Mouse (Mus musculus) lung, embryonic 14.5 days (tissue): Measurements from ENCODE around the gene Fyn. TPM values are rescaled to one million over a fixed set of nuclear protein-coding genes. Genes with fewer than 3 reads are reported as not detected.
A peak's percentile ranks its signal among the peaks of the same experiment; 100 is the strongest.

Source experiments
- ATAC-seq: fragments of 200-750 bp; cut with Nextera tagmentation; 2 replicates; pipeline ENCODE4 v1.8.0; 2017; ENCODE audit warnings: mild to moderate bottlenecking, moderate TSS enrichment, moderate library complexity; ENCODE audit not compliant: insufficient read depth
- DNase-seq: peaks from one replicate; pipeline ENCODE4 v3.0.0-alpha.2; 2015
- H3K27ac ChIP-seq: fragments of 300-500 bp; sonication (generic); 2 replicates; pipeline ENCODE4 v1.5.1; 2014; ENCODE audit warnings: low read depth, mild to moderate bottlenecking, moderate library complexity
- H3K27me3 ChIP-seq: fragments of 300-500 bp; sonication (generic); 2 replicates; pipeline ENCODE4 v1.6.1; 2014; ENCODE audit warnings: low read length, control low read depth; ENCODE audit not compliant: insufficient read depth
- H3K36me3 ChIP-seq: fragments of 300-500 bp; sonication (generic); 2 replicates; pipeline ENCODE4 v1.6.1; 2014; ENCODE audit warnings: control low read depth; ENCODE audit not compliant: insufficient read depth
- H3K4me1 ChIP-seq: fragments of 300-500 bp; sonication (generic); 2 replicates; pipeline ENCODE4 v1.6.1; 2014; ENCODE audit warnings: antibody characterized with exemption, control low read depth; ENCODE audit not compliant: insufficient read depth
- H3K4me2 ChIP-seq: fragments of 300-500 bp; sonication (generic); 2 replicates; pipeline ENCODE4 v1.6.1; 2014; ENCODE audit warnings: mild to moderate bottlenecking
- H3K4me3 ChIP-seq: fragments of 300-500 bp; sonication (generic); 2 replicates; pipeline ENCODE4 v1.5.1; 2014; ENCODE audit warnings: low read depth, low read length
- H3K9ac ChIP-seq: fragments of 300-500 bp; sonication (generic); 2 replicates; pipeline ENCODE4 v1.6.1; 2014
- H3K9me3 ChIP-seq: fragments of 300-500 bp; sonication (generic); 2 replicates; pipeline ENCODE4 v1.6.1; 2016; ENCODE audit warnings: low read depth, low read length, control low read depth
- CTCF ChIP-seq: IDR thresholded peaks from 2 replicates; pipeline ENCODE4 v1.5.1; 2016; ENCODE audit warnings: antibody characterized with exemption, low read depth
- WGBS: fragments of 180-500 bp; shearing (Covaris S2); extraction: QIAGEN DNeasy Blood & Tissue Kit; methylation state at CpG from one replicate; pipeline ENCODE4 v1.1.7; 2014; 5-methylcytosine and 5-hydroxymethylcytosine counted together
- polyA plus RNA-seq: library from polyadenylated mRNA; unstranded; fragments of >200 nt; fragmentation: Nextera tagmentation; extraction: Ambion mirVana; gene quantifications from 2 replicates; pipeline ENCODE4 v1.2.1, GENCODE M21; 2014

Gene Fyn
- polyA plus RNA-seq, 1 experiment from 2014 or later, result 30.3 TPM

- no peak overlapping the region for H3K9ac ChIP-seq
- ATAC-seq, result no peak
- no peaks in the 10 kb centered on the region for H3K36me3 ChIP-seq
- H3K27me3 ChIP-seq, result no peaks in the 10 kb centered on the region
- H3K4me1 ChIP-seq, result no peaks in the 10 kb centered on the region
- H3K27ac ChIP-seq, result no peak overlapping the region
- no peak for DNase-seq
- TF ChIP-seq CTCF, result no peak
- WGBS, result 62% methylated on average over 2 of the region's 2 CpGs
- no peak overlapping the region for H3K4me2 ChIP-seq
- H3K9me3 ChIP-seq, result no peaks in the 10 kb centered on the region
- H3K4me3 ChIP-seq, result no peak overlapping the region
Observed at GRCm38 (mm10) chr10:39431265-39431664, 62.6 kb downstream of the Fyn start.

GRCm38 (mm10) chr10:39432648-39433568 is 64.3 kb downstream of the Fyn start:
- no peaks in the 10 kb centered on the region for H3K4me1 ChIP-seq
- no peak for DNase-seq
- no peak overlapping the region for H3K4me3 ChIP-seq
- no peak overlapping the region for H3K9ac ChIP-seq
- no peaks in the 10 kb centered on the region for H3K27me3 ChIP-seq
- ATAC-seq, result no peak
- TF ChIP-seq CTCF, result no peak
- H3K36me3 ChIP-seq, result no peaks in the 10 kb centered on the region
- no peak overlapping the region for H3K4me2 ChIP-seq
- 56% methylated on average over 14 of the region's 14 CpGs for WGBS
- H3K9me3 ChIP-seq, result no peaks in the 10 kb centered on the region
- no peak overlapping the region for H3K27ac ChIP-seq

- DNase-seq (no peak), ATAC-seq (no peak)
- Histone ChIP-seq H3K27me3 (no peaks in the 10 kb centered on the region), H3K4me2 (no peak overlapping the region), H3K4me1 (no peaks in the 10 kb centered on the region), H3K36me3 (no peaks in the 10 kb centered on the region), H3K27ac (no peak overlapping the region), H3K9me3 (no peaks in the 10 kb centered on the region), H3K4me3 (no peak overlapping the region), H3K9ac (no peak overlapping the region)
- whole genome bisulfite sequencing, result 80% methylated on average over 7 of the region's 7 CpGs
- TF ChIP-seq CTCF, result no peak
Observed at GRCm38 (mm10) chr10:39433893-39434292, 65.2 kb downstream of the Fyn start.

- Histone ChIP-seq H3K9ac (no peak overlapping the region), H3K36me3 (no peaks in the 10 kb centered on the region), H3K27me3 (no peaks in the 10 kb centered on the region), H3K4me2 (no peak overlapping the region), H3K4me1 (no peaks in the 10 kb centered on the region), H3K4me3 (no peak overlapping the region), H3K9me3 (no peaks in the 10 kb centered on the region), H3K27ac (no peak overlapping the region)
- DNase-seq, result no peak
- 59% methylated on average over 8 of the region's 8 CpGs for WGBS
- TF ChIP-seq CTCF, result no peak
- no peak for ATAC-seq
Observed at GRCm38 (mm10) chr10:39434758-39435448, 66.2 kb downstream of the Fyn start.

- no peak for TF ChIP-seq CTCF
- DNase-seq, result no peak
- H3K27ac ChIP-seq, result no peak overlapping the region
- no peak overlapping the region for H3K9ac ChIP-seq
- H3K4me2 ChIP-seq, result no peak overlapping the region
- H3K27me3 ChIP-seq, result no peaks in the 10 kb centered on the region
- H3K9me3 ChIP-seq, result no peaks in the 10 kb centered on the region
- WGBS, result 70% methylated on average over 5 of the region's 5 CpGs
- no peak overlapping the region for H3K4me3 ChIP-seq
- no peaks in the 10 kb centered on the region for H3K4me1 ChIP-seq
- no peaks in the 10 kb centered on the region for H3K36me3 ChIP-seq
- ATAC-seq, result no peak
Observed at GRCm38 (mm10) chr10:39438905-39439304, 70.2 kb downstream of the Fyn start.

GRCm38 (mm10) chr10:39440506-39440905 is 71.9 kb downstream of the Fyn start:
- DNase-seq (no peak), ATAC-seq (no peak)
- no peaks in the 10 kb centered on the region for H3K9me3 ChIP-seq
- no peaks in the 10 kb centered on the region for H3K27me3 ChIP-seq
- no peaks in the 10 kb centered on the region for H3K36me3 ChIP-seq
- 69% methylated on average over 9 of the region's 9 CpGs for WGBS
- no peak overlapping the region for H3K9ac ChIP-seq
- H3K27ac ChIP-seq, result no peak overlapping the region
- no peak overlapping the region for H3K4me2 ChIP-seq
- H3K4me1 ChIP-seq, result no peaks in the 10 kb centered on the region
- no peak overlapping the region for H3K4me3 ChIP-seq
- no peak for TF ChIP-seq CTCF

- TF ChIP-seq CTCF, result 0 out of 2 replicates have a peak, but pooled peaks have one; percentile 16
- Histone ChIP-seq H3K27ac (no peak overlapping the region), H3K4me3 (no peak overlapping the region), H3K9me3 (no peaks in the 10 kb centered on the region), H3K27me3 (no peaks in the 10 kb centered on the region), H3K9ac (no peak overlapping the region), H3K36me3 (no peaks in the 10 kb centered on the region), H3K4me1 (no peaks in the 10 kb centered on the region), H3K4me2 (no peak overlapping the region)
- ATAC-seq, result no peak
- DNase-seq, result no peak
Observed at GRCm38 (mm10) chr10:39441636-39442035, 73.0 kb downstream of the Fyn start.
